Mouse (Mus musculus) kidney, embryonic 14.5 days (tissue): ENCODE results near the gene Plgrkt. TPM values are rescaled to one million over a fixed set of nuclear protein-coding genes. Genes with fewer than 3 reads are reported as not detected.
A peak's percentile ranks its signal among the peaks of the same experiment; 100 is the strongest.

Experiments
- ATAC-seq: fragments of 200-750 bp; cut with Nextera tagmentation; 2 replicates; pipeline ENCODE4 v1.8.0; 2017; ENCODE audit warnings: moderate number of reproducible peaks, mild to moderate bottlenecking, moderate TSS enrichment, moderate library complexity; ENCODE audit not compliant: low FRiP score, low TSS enrichment
- H3K27ac ChIP-seq: fragments of 300-500 bp; sonication (generic); 2 replicates; pipeline ENCODE4 v1.5.1; 2014; ENCODE audit warnings: low read depth, mild to moderate bottlenecking, low read length, moderate library complexity, mixed read lengths
- H3K27me3 ChIP-seq: fragments of 300-500 bp; sonication (generic); 2 replicates; pipeline ENCODE4 v1.6.1; 2014; ENCODE audit warnings: mild to moderate bottlenecking, low read length; ENCODE audit not compliant: control insufficient read depth, insufficient read depth
- H3K36me3 ChIP-seq: fragments of 300-500 bp; sonication (generic); 2 replicates; pipeline ENCODE4 v1.6.1; 2014; ENCODE audit warnings: low read length, mixed read lengths; ENCODE audit not compliant: control insufficient read depth, insufficient read depth
- H3K4me1 ChIP-seq: fragments of 300-500 bp; sonication (generic); 2 replicates; pipeline ENCODE4 v1.6.1; 2014; ENCODE audit warnings: low read length, mixed read lengths; ENCODE audit not compliant: control insufficient read depth, insufficient read depth
- H3K4me2 ChIP-seq: fragments of 300-500 bp; sonication (generic); replicated peaks from 2 replicates; pipeline ENCODE4 v1.6.1; 2014; ENCODE audit warnings: low read depth, mild to moderate bottlenecking, low read length
- H3K4me3 ChIP-seq: fragments of 300-500 bp; sonication (generic); 2 replicates; pipeline ENCODE4 v1.5.1; 2014; ENCODE audit warnings: mild to moderate bottlenecking, low read length
- H3K9ac ChIP-seq: fragments of 300-500 bp; sonication (generic); 2 replicates; pipeline ENCODE4 v1.6.1; 2014; ENCODE audit warnings: low read depth, mild to moderate bottlenecking, low read length, moderate library complexity
- H3K9me3 ChIP-seq: fragments of 300-500 bp; sonication (generic); 2 replicates; pipeline ENCODE4 v1.6.1; 2016; ENCODE audit warnings: low read length; ENCODE audit not compliant: control insufficient read depth
- WGBS: fragments of 180-500 bp; shearing (Covaris S2); extraction: QIAGEN DNeasy Blood & Tissue Kit; methylation state at CpG from one replicate; pipeline ENCODE4 v1.1.7; 2014; 5-methylcytosine and 5-hydroxymethylcytosine counted together
- polyA plus RNA-seq: library from polyadenylated mRNA; unstranded; fragments of >200 nt; fragmentation: Nextera tagmentation; extraction: Ambion mirVana; gene quantifications from 2 replicates; pipeline ENCODE4 v1.2.1, GENCODE M21; 2014

Gene Plgrkt
- polyA plus RNA-seq, 1 experiment from 2014 or later = 47.2 TPM

GRCm38 (mm10) chr19:29350991-29351390, 16.2 kb downstream of the Plgrkt start:
- Histone ChIP-seq H3K36me3 (peaks cover 3% of the 10 kb centered on the region; the same call in 1 of the 2 replicates), H3K4me2 (no peak overlapping the region), H3K27ac (no peak overlapping the region), H3K9me3 (no peaks in the 10 kb centered on the region), H3K4me3 (no peak overlapping the region), H3K27me3 (no peaks in the 10 kb centered on the region), H3K9ac (no peak overlapping the region), H3K4me1 (no peaks in the 10 kb centered on the region)
- no peak for ATAC-seq
- 61% methylated on average over 5 of the region's 5 CpGs for WGBS

- H3K9me3 ChIP-seq = no peaks in the 10 kb centered on the region
- no peak overlapping the region for H3K4me3 ChIP-seq
- no peaks in the 10 kb centered on the region for H3K27me3 ChIP-seq
- no peaks in the 10 kb centered on the region for H3K4me1 ChIP-seq
- no peak for ATAC-seq
- no peak overlapping the region for H3K4me2 ChIP-seq
- H3K9ac ChIP-seq = no peak overlapping the region
- 78% methylated on average over 6 of the region's 6 CpGs for WGBS
- H3K27ac ChIP-seq = no peak overlapping the region
- peaks cover 3% of the 10 kb centered on the region; the same call in 1 of the 2 replicates for H3K36me3 ChIP-seq
Measured at GRCm38 (mm10) chr19:29345636-29346035, 21.6 kb downstream of the Plgrkt start.

- ATAC-seq = no peak
- Histone ChIP-seq H3K4me1 (no peaks in the 10 kb centered on the region), H3K36me3 (peaks cover under 1% of the 10 kb centered on the region; the same call in 1 of the 2 replicates), H3K4me2 (no peak overlapping the region), H3K4me3 (no peak overlapping the region), H3K27me3 (no peaks in the 10 kb centered on the region), H3K27ac (no peak overlapping the region), H3K9ac (no peak overlapping the region), H3K9me3 (no peaks in the 10 kb centered on the region)
Measured at GRCm38 (mm10) chr19:29344868-29345267, 22.3 kb downstream of the Plgrkt start.

GRCm38 (mm10) chr19:29342281-29342680, 24.9 kb downstream of the Plgrkt start:
- Histone ChIP-seq H3K4me3 (no peak overlapping the region), H3K36me3 (no peaks in the 10 kb centered on the region), H3K4me1 (no peaks in the 10 kb centered on the region), H3K9me3 (no peaks in the 10 kb centered on the region), H3K4me2 (no peak overlapping the region), H3K9ac (no peak overlapping the region), H3K27me3 (no peaks in the 10 kb centered on the region), H3K27ac (no peak overlapping the region)
- ATAC-seq = no peak
- 77% methylated on average over 6 of the region's 6 CpGs for WGBS

GRCm38 (mm10) chr19:29341029-29341428, 26.2 kb downstream of the Plgrkt start:
- no peaks in the 10 kb centered on the region for H3K9me3 ChIP-seq
- H3K4me3 ChIP-seq = no peak overlapping the region
- no peak overlapping the region for H3K9ac ChIP-seq
- ATAC-seq = no peak
- WGBS = 85% methylated on average over 4 of the region's 4 CpGs
- H3K4me2 ChIP-seq = no peak overlapping the region
- no peaks in the 10 kb centered on the region for H3K36me3 ChIP-seq
- H3K27ac ChIP-seq = no peak overlapping the region
- H3K4me1 ChIP-seq = no peaks in the 10 kb centered on the region
- H3K27me3 ChIP-seq = no peaks in the 10 kb centered on the region

GRCm38 (mm10) chr19:29336624-29337023, 30.6 kb downstream of the Plgrkt start:
- ATAC-seq = no peak
- Histone ChIP-seq H3K4me2 (no peak overlapping the region), H3K9me3 (no peaks in the 10 kb centered on the region), H3K4me3 (no peak overlapping the region), H3K4me1 (no peaks in the 10 kb centered on the region), H3K36me3 (no peaks in the 10 kb centered on the region), H3K9ac (no peak overlapping the region), H3K27ac (no peak overlapping the region), H3K27me3 (no peaks in the 10 kb centered on the region)
- WGBS = 80% methylated on average over 2 of the region's 2 CpGs

- ATAC-seq = 0 out of 2 replicates have a peak, but pooled peaks have one; percentile 62
Measured at GRCm38 (mm10) chr19:29334068-29334745, 33.0 kb downstream of the Plgrkt start, which contains the start of gene Rln1. TSS of gene Rln1 (minus strand) at chr19:29334670.

GRCm38 (mm10) chr19:29326822-29327552, 40.2 kb downstream of the Plgrkt start:
- H3K4me3 ChIP-seq = no peak overlapping the region
- no peak overlapping the region for H3K27ac ChIP-seq
- no peaks in the 10 kb centered on the region for H3K36me3 ChIP-seq
- no peak for ATAC-seq
- no peak overlapping the region for H3K9ac ChIP-seq
- 89% methylated on average over 13 of the region's 13 CpGs for WGBS
- no peaks in the 10 kb centered on the region for H3K4me1 ChIP-seq
- H3K4me2 ChIP-seq = no peak overlapping the region
- no peaks in the 10 kb centered on the region for H3K9me3 ChIP-seq
- H3K27me3 ChIP-seq = no peaks in the 10 kb centered on the region

More at GRCm38 (mm10) chr19:29334068-29334745, 33.0 kb downstream of the Plgrkt start, which contains the start of gene Rln1:
- 2% methylated on average over 23 of the region's 23 CpGs for WGBS
- Histone ChIP-seq H3K4me2 (peak within 1 kb of the TSS; percentile 78), H3K4me1 (no peaks in the 10 kb centered on the region), H3K9me3 (no peaks in the 10 kb centered on the region), H3K27me3 (no peaks in the 10 kb centered on the region), H3K27ac (no peak within 1 kb of the TSS), H3K4me3 (peak within 1 kb of the TSS; percentile 44), H3K36me3 (no peaks in the 10 kb centered on the region), H3K9ac (peak within 1 kb of the TSS; percentile 54)

- Histone ChIP-seq H3K9ac (no peak overlapping the region), H3K4me3 (no peak overlapping the region), H3K27ac (no peak overlapping the region), H3K9me3 (no peaks in the 10 kb centered on the region), H3K36me3 (no peaks in the 10 kb centered on the region), H3K4me1 (no peaks in the 10 kb centered on the region), H3K27me3 (no peaks in the 10 kb centered on the region), H3K4me2 (no peak overlapping the region)
- WGBS = 91% methylated on average over 4 of the region's 4 CpGs
- ATAC-seq = no peak
Measured at GRCm38 (mm10) chr19:29326396-29326795, 40.8 kb downstream of the Plgrkt start.
